Mouse (Mus musculus) left cerebral cortex, adult 2 months (tissue): ENCODE measurements at regions not wholly inside any gene's neighbourhood (a gene's known extent, or its start where the extent isn't known, plus 50 kb on each side); places are given as distances from the start of the nearest gene placed in this dataset.

Experiments
- DNase-seq, 2 experiments: peaks; one replicate each; pipeline ENCODE4 v3.0.0; 2021 to 2022; ENCODE audit warnings: low spot score in 2 of 2, mixed read lengths in 1 of 2; ENCODE audit errors: extremely low spot score in 1 of 2
- H3K27ac ChIP-seq: fragments of 200-600 bp; 2 replicates; pipeline ENCODE4 v1.8.1; 2022
- H3K4me3 ChIP-seq: fragments of 200-600 bp; 2 replicates; pipeline ENCODE4 v1.8.1; 2022
- CTCF ChIP-seq: fragments of 200-600 bp; IDR thresholded peaks from 2 replicates; pipeline ENCODE4 v1.8.1; 2022; ENCODE audit warnings: antibody characterized with exemption, mild to moderate bottlenecking, moderate library complexity
- intact Hi-C: fragments of 180-260 bp; cut with DNase I; formaldehyde crosslinking; loops from one replicate; pipeline ENCODE4 v1.15.1; 2025

DNA sequence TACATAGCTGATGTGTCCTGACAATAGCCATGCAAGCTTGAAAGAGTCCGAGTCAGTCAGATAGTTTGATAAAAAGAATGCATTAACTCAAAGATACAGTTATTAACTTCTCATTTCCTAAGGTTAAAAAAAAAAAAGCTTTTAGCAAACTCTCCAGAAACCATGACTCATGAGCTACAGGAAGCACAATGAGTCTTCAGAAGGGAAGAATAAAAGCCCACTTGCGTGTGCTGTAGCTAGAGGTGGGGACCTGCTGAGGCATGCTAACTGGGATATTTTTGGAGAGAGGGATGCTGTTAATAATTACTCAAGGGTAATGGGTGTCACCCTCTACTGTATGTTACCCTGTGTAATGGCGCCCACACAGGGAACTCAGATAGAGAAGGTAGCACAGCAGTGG is 147.0 kb downstream of the Utp6 start:
- Histone ChIP-seq H3K4me3 (no peak overlapping the region), H3K27ac (no peak overlapping the region)
- intact Hi-C loops: no loop called here
- TF ChIP-seq CTCF: no peak
- DNase-seq: no peak

DNA sequence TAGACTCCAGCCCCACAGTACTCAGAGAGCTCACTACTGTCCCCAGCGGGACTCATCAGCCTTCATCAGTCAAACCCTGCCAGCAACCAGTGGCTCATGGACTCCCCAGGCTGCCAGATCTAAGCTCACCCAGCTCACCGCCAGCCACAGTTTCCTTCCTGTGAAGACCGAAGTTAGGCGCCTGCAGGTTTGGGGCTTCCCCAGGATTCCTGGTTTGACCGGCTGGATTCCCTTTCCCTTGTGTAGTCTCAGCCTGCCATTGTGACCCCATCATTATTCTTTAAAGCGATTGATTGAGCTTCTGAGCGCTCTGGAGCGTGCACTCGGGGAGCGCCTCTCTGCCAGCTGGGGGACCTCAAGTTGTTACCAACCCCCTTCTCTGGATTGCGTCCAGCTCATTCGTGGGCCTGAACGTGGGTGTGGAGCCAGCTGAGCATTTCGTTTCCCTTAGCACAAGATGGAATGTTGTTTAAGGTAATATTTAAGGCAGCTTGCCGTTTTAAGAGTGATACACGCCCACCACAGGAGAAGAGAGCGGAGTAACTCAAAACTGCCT is 155.2 kb downstream of the Utp6 start:
- peak; percentile 28 to 51 for DNase-seq
- TF ChIP-seq CTCF: no peak
- Histone ChIP-seq H3K27ac (no peak overlapping the region), H3K4me3 (no peak overlapping the region)
- intact Hi-C loops: no loop called here

DNA sequence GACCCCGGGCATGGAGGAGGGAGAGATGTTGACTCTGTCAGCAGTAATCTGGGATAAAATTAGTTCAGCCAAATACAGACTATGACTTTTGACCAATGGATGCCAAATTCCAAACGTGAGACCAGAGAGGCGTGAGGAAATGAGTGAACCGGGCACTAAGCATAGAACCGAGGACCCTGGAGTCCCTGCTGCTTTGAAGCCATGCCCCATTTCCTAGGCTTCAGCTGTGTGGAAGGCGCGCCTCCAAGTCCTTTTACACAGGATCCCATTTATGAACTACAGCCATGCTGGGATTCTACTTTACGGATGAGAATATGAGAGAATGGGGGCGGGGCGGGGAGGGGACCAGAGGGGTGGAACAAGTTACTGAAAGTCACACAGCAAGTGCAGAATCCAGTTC is 155.8 kb downstream of the Utp6 start:
- intact Hi-C loops: no loop called here

DNA sequence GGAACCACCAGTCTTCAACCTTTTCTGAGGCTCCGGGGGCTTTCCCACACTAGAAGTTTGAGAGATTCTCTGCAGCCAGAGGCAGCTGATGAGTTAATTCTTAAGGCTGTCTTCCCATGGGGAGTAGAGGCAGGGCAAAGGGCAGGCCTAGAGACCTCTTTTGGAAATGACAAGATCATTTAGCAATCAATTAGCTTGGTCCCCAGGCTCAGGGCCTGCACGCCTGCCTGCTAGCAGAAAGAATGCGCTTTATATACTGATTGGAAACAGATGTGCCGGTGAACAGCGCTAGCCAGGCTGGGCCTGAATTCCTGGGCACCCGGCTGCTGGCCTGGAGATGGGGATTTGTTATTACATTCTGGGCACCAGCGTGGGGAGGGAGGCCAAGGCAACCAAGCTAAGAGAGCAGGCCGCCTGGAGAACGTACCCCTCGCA is 156.2 kb downstream of the Utp6 start:
- Histone ChIP-seq H3K27ac (no peak overlapping the region), H3K4me3 (no peak overlapping the region)
- no peak for DNase-seq
- intact Hi-C loops: no loop called here
- no peak for TF ChIP-seq CTCF

More for the DNA sequence above, 155.8 kb downstream of the Utp6 start:
- DNase-seq: no peak
- TF ChIP-seq CTCF: no peak
- H3K4me3 ChIP-seq: no peak overlapping the region
- no peak overlapping the region for H3K27ac ChIP-seq

DNA sequence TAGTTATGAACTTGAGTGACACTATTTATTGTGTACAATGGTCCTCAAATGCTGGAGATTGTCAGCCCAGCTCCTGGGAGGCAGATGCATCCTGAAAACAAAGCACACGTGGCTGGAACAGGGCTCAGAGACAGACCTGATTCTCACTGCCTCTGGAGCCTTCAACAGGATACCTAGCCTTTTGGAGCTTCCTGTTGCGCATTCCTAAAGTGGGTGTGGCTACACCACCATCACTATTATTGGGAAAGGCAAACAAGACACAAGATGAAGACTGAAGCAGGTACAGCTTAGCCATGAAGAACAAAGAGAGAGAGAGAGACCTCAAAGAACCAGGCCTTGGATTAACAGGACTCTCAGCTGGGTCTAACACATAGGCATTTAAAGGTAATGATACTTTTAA is 158.2 kb downstream of the Utp6 start:
- no peak overlapping the region for H3K27ac ChIP-seq
- DNase-seq: no peak
- intact Hi-C loops: no loop called here
- no peak for TF ChIP-seq CTCF
- no peak overlapping the region for H3K4me3 ChIP-seq

DNA sequence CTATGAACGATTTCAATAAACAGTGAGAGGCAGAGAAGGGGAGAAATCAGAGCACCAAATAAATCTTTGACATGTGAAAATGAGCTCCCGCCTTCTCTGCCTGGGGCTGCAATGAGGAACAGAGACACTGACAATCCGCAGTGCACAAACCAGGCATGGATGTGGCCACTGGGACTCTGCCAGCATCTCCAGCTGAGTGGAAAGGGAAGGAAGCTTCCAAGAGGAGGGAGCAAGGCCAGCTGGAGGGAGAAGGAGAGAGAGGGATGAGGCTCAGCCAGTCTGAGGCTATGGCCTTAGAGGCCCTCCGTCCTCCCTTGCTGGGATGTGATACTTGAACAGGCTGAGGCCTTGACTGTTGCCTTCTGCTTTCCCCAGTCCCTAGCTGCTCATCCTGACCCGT is 159.2 kb downstream of the Utp6 start:
- no peak for TF ChIP-seq CTCF
- intact Hi-C loops: no loop called here
- DNase-seq: no peak
- Histone ChIP-seq H3K27ac (no peak overlapping the region), H3K4me3 (no peak overlapping the region)

DNA sequence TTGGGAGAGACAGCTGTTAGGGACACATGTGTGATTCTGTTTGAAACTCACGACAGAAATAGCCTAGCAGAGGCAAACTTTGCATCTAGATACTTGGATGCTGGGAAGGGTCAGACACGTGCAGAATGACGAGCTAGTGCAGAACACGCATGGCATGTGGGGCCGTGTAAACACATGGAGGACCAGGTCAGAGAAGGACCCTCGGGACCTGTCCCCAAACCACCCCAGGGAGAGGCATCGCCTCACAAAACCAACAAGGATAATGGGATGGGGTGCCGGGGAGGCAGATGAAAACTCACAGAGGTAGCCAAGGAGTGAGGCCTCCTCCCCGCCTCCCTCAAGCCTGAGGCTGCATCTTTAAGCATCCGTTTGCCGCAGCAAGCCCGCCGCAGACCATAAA is 159.6 kb downstream of the Utp6 start:
- Histone ChIP-seq H3K4me3 (no peak overlapping the region), H3K27ac (no peak overlapping the region)
- intact Hi-C loops: no loop called here
- TF ChIP-seq CTCF: no peak
- no peak for DNase-seq

DNA sequence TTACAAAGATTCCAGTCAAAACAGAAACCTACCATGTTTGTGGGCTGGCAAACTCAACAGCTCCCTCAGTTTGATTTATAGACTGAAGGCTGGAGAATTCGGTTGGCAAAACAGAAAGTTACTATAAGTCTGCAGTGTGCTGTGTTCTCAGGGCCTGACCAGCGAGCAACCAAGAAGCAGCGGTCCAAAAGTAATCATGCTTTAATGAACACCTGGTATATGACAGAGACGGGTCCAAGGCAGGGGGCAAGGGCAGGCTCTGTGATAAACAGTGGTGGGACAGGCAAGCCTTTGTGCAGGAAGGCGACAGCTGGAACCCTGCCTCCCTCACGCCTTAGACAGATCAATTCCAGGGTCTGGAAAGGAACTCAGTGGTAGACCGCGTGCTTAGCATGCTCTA is 161.9 kb downstream of the Utp6 start:
- TF ChIP-seq CTCF: no peak
- intact Hi-C loops: no loop called here

DNA sequence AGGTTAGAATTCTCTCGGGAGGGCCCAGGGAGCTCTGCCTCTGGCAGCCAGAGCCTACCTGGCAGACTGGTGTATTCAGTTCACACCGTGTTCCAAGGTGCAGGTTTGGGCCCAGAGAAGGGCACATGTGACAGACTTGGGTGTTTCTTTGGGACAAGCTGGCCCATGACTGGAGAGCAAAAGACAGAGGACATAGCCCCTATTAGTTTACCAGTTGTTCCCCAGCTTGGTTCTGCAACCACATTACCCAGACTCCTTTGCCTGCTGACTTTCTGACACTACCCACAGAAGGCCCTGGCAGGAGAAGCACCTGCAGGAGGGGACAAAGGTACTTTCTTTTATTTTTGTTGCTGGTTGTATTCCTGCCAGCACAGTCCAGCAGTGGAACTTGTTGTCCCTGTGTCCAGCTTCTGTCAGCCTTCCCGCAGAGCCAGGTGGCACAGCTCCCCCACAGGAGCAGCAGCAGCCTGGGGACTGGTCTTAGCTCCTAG is 173.9 kb downstream of the Utp6 start:
- no peak overlapping the region for H3K4me3 ChIP-seq
- H3K27ac ChIP-seq: no peak overlapping the region
- DNase-seq: no peak
- TF ChIP-seq CTCF: no peak
- intact Hi-C loops: no loop called here

More for the DNA sequence above, 161.9 kb downstream of the Utp6 start:
- Histone ChIP-seq H3K4me3 (no peak overlapping the region), H3K27ac (no peak overlapping the region)
- no peak for DNase-seq

DNA sequence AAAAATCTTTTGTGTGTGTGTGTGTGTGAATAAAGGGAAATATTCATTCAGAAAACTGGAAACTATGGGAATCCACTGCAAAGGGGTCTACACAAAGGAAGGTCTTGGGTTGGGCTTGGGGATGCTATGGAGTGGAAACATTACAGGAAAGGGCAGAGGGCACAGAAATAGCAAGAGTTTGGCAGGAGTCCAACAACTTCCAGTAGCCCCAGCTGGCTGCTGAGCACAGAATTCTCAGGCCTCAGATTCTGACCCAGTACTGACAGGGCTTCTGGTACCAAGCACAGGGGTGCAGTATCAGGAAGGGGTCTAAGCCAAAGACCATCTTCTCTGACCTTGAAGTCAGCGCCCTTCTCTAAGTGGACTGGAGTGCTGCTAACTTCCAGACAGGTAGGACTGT is 174.4 kb downstream of the Utp6 start:
- no peak for DNase-seq
- intact Hi-C loops: no loop called here
- no peak overlapping the region for H3K27ac ChIP-seq
- no peak overlapping the region for H3K4me3 ChIP-seq
- no peak for TF ChIP-seq CTCF

DNA sequence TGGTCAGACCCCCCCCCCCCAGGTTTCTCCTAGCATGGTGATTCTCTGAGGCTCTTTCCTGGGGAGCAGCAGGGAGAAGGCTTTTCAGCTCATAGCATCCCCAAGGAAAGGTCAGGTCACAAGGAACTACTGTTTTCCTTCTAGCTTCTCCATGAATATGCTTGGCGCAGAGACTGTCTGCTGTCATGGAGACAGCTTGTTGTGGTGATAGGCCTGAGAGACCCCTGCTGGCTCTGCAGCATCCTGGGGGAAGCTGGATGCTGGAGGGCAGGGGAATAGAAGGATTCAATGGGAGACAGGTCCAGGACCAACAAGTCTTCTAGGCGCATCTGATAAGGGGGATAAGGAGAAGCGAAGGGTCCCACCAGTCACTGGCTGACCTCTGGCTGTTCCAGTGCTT is 178.1 kb downstream of the Utp6 start:
- intact Hi-C loops: no loop called here
- H3K4me3 ChIP-seq: no peak overlapping the region
- no peak for DNase-seq
- TF ChIP-seq CTCF: no peak
- no peak overlapping the region for H3K27ac ChIP-seq

DNA sequence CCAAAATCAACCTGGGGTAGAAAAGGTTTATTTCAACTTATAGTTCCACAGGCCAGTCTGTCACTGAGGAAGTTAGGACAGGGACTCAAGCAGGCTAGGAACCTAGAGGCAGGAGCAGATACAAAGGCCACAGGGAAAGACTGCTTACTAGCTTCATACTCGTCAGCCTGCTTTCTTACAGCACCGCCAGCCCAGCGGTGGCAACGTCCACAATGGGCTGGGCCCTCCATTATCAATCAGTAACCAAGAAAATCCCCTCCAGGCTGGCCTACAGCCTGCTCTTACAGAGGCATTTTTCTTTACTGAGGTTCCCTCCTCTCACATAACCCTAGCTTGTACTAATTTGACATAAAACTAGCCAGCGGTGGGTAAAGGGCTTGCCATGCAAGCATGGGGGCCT is 180.2 kb downstream of the Utp6 start:
- Histone ChIP-seq H3K27ac (no peak overlapping the region), H3K4me3 (no peak overlapping the region)
- intact Hi-C loops: no loop called here
- DNase-seq: no peak
- no peak for TF ChIP-seq CTCF

DNA sequence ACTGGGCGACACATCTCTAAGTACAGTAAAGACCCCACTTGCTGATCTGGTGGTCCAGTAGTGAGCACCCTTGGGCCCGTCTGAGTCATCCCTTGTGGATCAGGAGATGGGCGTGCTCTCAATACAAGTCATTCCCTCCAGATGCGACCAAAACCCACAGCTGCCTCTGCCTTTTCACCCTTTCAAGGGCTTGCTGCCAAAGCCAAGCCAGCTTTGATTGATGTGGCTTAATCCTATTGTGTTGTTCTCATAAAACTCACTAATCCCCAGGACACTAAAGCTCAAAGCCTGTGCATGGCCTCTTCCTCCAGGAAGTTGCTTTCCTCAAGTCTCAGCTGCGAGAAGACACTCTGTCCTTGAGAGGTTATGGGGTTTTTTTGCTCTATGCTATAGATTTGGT is 182.4 kb downstream of the Utp6 start:
- no peak overlapping the region for H3K27ac ChIP-seq
- no peak for DNase-seq
- TF ChIP-seq CTCF: no peak

More for the DNA sequence above, 182.4 kb downstream of the Utp6 start:
- intact Hi-C loops: no loop called here
- no peak overlapping the region for H3K4me3 ChIP-seq
